Mouse (Mus musculus) thymus, adult 2 months (tissue): ENCODE data around the gene Pigl. TPM values are rescaled to one million over a fixed set of nuclear protein-coding genes. Genes with fewer than 3 reads are reported as not detected.

ENCODE experiments used
- DNase-seq: peaks from one replicate; pipeline ENCODE4 v3.0.0; 2021
- H3K27ac ChIP-seq: fragments of 200-500 bp; 2 replicates; pipeline ENCODE4 v1.5.1; 2012; ENCODE audit warnings: low read length, control low read depth; ENCODE audit not compliant: control insufficient read depth, insufficient read depth
- H3K27me3 ChIP-seq: fragments of 200-500 bp; 2 replicates; pipeline ENCODE4 v1.6.1; 2012; ENCODE audit warnings: mild to moderate bottlenecking, low read length, moderate library complexity, mixed read lengths; ENCODE audit not compliant: control insufficient read depth, insufficient read depth
- H3K36me3 ChIP-seq: fragments of 200-500 bp; 2 replicates; pipeline ENCODE4 v1.6.1; 2012; ENCODE audit warnings: mild to moderate bottlenecking, low read length, moderate library complexity; ENCODE audit not compliant: control insufficient read depth, insufficient read depth
- H3K4me1 ChIP-seq: fragments of 200-500 bp; replicated peaks from 2 replicates; pipeline ENCODE4 v1.6.1; 2012; ENCODE audit warnings: low read length; ENCODE audit not compliant: control insufficient read depth, insufficient read depth
- H3K4me3 ChIP-seq: fragments of 200-500 bp; 2 replicates; pipeline ENCODE4 v1.5.1; 2012; ENCODE audit warnings: mild to moderate bottlenecking, low read length, control low read depth, moderate library complexity; ENCODE audit not compliant: control insufficient read depth, insufficient read depth
- CTCF ChIP-seq: fragments of 200-500 bp; IDR thresholded peaks from 2 replicates; pipeline ENCODE4 v1.5.1; 2012; ENCODE audit warnings: mild to moderate bottlenecking, control low read depth, low read length, moderate library complexity, borderline replicate concordance; ENCODE audit not compliant: control insufficient read depth, poor library complexity, insufficient read depth; ENCODE audit errors: extremely low read depth
- POLR2A ChIP-seq: fragments of 200-500 bp; IDR thresholded peaks from 2 replicates; pipeline ENCODE4 v1.6.1; 2012; ENCODE audit warnings: mild to moderate bottlenecking, low read length, control low read depth, moderate library complexity; ENCODE audit not compliant: control insufficient read depth, poor library complexity, insufficient read depth; ENCODE audit errors: extremely low read depth
- WGBS: fragments of 180-500 bp; shearing (Covaris S2); methylation state at CpG from one replicate; pipeline ENCODE4 v1.1.7; 2018; 5-methylcytosine and 5-hydroxymethylcytosine counted together
- polyA plus RNA-seq: library from polyadenylated mRNA; depleted of rRNA; stranded (reverse); fragments of >200 nt; gene quantifications from 2 replicates; pipeline ENCODE4 v1.2.3, GENCODE M21; 2012

Gene Pigl
- polyA plus RNA-seq, 1 experiment = 8.4 TPM

- Histone ChIP-seq H3K27ac (no peak overlapping the region), H3K27me3 (no peaks in the 10 kb centered on the region), H3K36me3 (no peaks in the 10 kb centered on the region), H3K4me1 (peaks cover 4% of the 10 kb centered on the region), H3K4me3 (no peak overlapping the region)
- no peak for DNase-seq
- TF ChIP-seq POLR2A = no peak
- no peak for TF ChIP-seq CTCF
- WGBS = 97% methylated on average over 3 of the region's 3 CpGs
Measured at GRCm38 (mm10) chr11:62509571-62509970, 51.3 kb downstream of the Pigl start.

- Histone ChIP-seq H3K4me1 (peaks cover 4% of the 10 kb centered on the region), H3K4me3 (no peak overlapping the region), H3K27me3 (no peaks in the 10 kb centered on the region), H3K36me3 (no peaks in the 10 kb centered on the region), H3K27ac (no peak overlapping the region)
- 98% methylated on average over 5 of the region's 5 CpGs for WGBS
- DNase-seq = no peak
- TF ChIP-seq POLR2A (no peak), CTCF (no peak)
Measured at GRCm38 (mm10) chr11:62510956-62511355, 52.7 kb downstream of the Pigl start.

- H3K4me1 ChIP-seq = peaks cover 4% of the 10 kb centered on the region
- H3K27ac ChIP-seq = no peak overlapping the region
- H3K36me3 ChIP-seq = no peaks in the 10 kb centered on the region
- no peaks in the 10 kb centered on the region for H3K27me3 ChIP-seq
- TF ChIP-seq POLR2A (no peak), CTCF (no peak)
- 90% methylated on average over 13 of the region's 13 CpGs for WGBS
- DNase-seq = no peak
- no peak overlapping the region for H3K4me3 ChIP-seq
Measured at GRCm38 (mm10) chr11:62511444-62512202, 53.4 kb downstream of the Pigl start.

GRCm38 (mm10) chr11:62512529-62513080 is 54.3 kb downstream of the Pigl start:
- H3K36me3 ChIP-seq = no peaks in the 10 kb centered on the region
- H3K27ac ChIP-seq = no peak overlapping the region
- 91% methylated on average over 8 of the region's 8 CpGs for WGBS

GRCm38 (mm10) chr11:62513311-62513710 is 55.1 kb downstream of the Pigl start:
- H3K36me3 ChIP-seq = no peaks in the 10 kb centered on the region
- H3K4me1 ChIP-seq = no peaks in the 10 kb centered on the region
- no peak overlapping the region for H3K4me3 ChIP-seq
- H3K27ac ChIP-seq = no peak overlapping the region
- 90% methylated on average over 6 of the region's 6 CpGs for WGBS
- H3K27me3 ChIP-seq = no peaks in the 10 kb centered on the region
- TF ChIP-seq POLR2A (no peak), CTCF (no peak)
- DNase-seq = no peak

More at GRCm38 (mm10) chr11:62512529-62513080, 54.3 kb downstream of the Pigl start:
- DNase-seq = no peak
- peaks cover 2% of the 10 kb centered on the region for H3K4me1 ChIP-seq
- no peak for TF ChIP-seq CTCF
- no peak for TF ChIP-seq POLR2A
- no peaks in the 10 kb centered on the region for H3K27me3 ChIP-seq
- H3K4me3 ChIP-seq = no peak overlapping the region

- Histone ChIP-seq H3K4me3 (no peak overlapping the region), H3K27ac (no peak overlapping the region), H3K36me3 (no peaks in the 10 kb centered on the region), H3K4me1 (no peaks in the 10 kb centered on the region; the same call in 1 of the 2 replicates), H3K27me3 (no peaks in the 10 kb centered on the region)
- 79% methylated on average over 2 of the region's 2 CpGs for WGBS
- TF ChIP-seq POLR2A (no peak), CTCF (no peak)
- DNase-seq = no peak
Measured at GRCm38 (mm10) chr11:62518991-62519390, 60.7 kb downstream of the Pigl start.

GRCm38 (mm10) chr11:62522283-62522682 is 64.0 kb downstream of the Pigl start:
- Histone ChIP-seq H3K4me1 (peaks cover 6% of the 10 kb centered on the region; the same call in 1 of the 2 replicates), H3K27ac (no peak overlapping the region), H3K36me3 (no peaks in the 10 kb centered on the region), H3K4me3 (no peak overlapping the region), H3K27me3 (no peaks in the 10 kb centered on the region)
- WGBS = 71% methylated on average over 2 of the region's 2 CpGs
- TF ChIP-seq POLR2A (no peak), CTCF (no peak)
- DNase-seq = no peak
